Mouse (Mus musculus) cerebellum, postnatal 36 days (tissue): Measurements from ENCODE around the gene Prpf40a.

Experiments used
- DNase-seq, 2 experiments: peaks; one replicate each; pipeline ENCODE4 v3.0.0; 2021 to 2022; ENCODE audit warnings: mixed read lengths in 2 of 2

The Prpf40a gene

DNA sequence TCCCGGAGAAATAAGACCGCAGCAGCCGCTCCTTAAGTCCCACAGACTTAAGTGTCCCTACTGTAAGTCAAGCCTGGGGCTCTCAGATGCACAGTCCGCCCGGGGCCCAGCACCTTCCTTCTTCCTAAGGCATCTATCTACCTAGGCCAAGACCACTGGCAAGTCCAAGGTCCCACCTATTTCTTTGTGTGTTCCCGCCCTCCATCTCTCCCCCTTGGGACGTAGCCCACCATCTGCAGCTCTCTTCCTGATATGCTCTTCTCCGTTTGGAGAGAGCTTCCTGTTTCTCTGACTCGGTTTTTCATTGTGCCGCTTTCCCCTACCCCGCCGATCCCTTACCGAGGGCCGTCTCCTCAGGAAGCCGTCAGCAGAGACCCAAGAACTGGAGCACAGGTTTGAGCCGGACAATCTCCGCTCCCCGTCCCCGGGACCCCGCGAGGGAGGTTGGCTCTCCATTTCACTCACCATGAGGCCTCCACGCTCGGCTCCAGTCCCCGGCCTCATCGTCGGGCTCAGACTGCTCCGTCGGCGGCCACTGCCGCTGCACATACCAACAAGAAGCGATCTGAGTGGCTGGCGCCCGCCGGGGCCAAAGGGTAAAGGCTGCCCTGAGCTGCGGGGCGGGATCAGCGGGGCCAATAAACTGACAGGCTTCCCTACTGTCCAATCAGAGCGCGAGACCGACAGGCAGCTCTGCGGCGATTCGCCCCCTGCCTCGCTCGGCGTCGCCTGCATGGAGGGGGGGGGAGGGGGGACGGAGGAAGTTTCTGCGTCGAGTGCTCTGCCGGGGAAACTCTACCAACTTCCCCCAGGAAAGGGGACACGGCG is at the start of gene Prpf40a:
Gene Prpf40a, minus strand, starts transcription at position 601 of the 828 bp plus-strand sequence.
- peak; percentile 100 for DNase-seq

- DNase-seq, result no peak
These were observed 31.2 kb upstream of the Prpf40a start for GRCm38 (mm10) chr2:53222242-53222641.

GRCm38 (mm10) chr2:53213493-53213892 is 22.4 kb upstream of the Prpf40a start:
- DNase-seq, result no peak

- no peak for DNase-seq
These were observed 15.7 kb upstream of the Prpf40a start for GRCm38 (mm10) chr2:53206749-53207148.

DNA sequence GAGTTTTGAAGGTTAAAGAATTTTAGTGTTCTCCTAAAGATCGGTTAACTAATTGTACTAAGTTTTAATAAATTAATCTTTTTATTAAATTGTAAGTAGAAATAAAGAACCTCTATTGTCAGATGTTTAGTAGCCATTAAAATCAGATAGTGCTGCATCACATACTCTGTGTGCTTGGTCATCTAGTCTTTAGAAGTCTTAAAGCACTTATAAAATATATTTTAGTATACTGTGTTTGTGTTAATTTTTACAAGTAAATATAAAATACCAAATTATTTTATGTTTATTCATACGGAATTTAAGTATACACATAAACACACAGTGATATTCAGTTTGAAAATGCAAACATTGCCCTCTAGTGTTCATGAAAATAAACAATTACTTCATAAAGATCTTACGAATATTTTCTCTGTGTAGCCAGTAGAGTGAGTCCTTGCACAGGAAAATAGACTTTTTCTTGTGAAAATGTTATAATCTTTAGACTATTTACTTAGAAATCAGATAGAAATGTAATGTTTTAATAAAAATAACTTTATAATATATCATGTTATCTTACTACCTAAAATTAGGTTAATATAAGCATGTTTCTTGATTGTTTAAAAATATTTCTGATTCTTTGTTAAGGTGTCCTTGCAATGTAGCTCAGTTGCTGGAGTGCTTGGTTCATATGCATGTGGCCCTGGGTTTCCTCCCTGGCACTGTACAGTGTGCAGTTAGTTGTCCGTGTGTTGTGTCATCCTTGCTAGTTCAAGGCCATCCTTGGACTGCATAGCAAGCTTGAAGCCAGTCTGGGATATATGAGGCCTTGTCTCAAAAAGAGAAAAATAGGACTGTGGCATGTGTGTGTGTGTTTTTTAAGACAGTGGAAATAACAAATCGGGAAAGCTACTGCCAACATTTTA is 13.5 kb upstream of the Prpf40a start:
- no peak for DNase-seq

DNA sequence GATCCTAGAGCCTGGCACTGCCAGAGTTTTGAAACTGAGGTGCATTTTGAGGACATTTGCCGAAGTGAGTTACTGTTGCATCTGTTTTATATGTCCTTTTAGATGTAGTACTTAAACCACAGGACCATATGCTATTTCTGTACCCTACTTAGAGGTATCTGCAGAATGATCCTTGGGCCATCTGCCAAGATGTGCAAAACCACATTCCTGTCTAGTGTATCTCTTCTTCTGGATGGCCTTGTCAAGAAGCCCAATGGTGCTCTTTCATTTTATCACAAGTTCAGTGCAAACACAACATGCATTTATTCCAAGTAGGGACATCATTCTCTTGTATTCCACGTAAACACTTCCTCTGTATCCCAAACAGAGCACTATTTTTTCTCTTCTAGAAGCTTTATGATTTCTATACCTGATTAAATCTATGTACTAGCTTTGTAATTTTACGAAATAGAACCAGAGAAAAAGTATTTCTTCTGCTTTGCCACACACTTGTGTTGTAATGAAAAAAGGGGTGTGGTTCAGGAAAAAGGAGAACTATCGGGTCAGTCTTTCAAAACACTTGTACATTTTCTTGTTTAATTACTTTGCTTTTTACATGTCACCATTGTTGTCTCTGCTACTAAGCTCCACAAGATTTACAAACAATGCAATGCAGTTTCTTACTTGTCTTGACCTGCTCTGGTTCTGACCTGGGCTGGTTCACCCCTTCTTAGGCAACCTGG is 9.2 kb upstream of the Prpf40a start:
- no peak for DNase-seq

DNA sequence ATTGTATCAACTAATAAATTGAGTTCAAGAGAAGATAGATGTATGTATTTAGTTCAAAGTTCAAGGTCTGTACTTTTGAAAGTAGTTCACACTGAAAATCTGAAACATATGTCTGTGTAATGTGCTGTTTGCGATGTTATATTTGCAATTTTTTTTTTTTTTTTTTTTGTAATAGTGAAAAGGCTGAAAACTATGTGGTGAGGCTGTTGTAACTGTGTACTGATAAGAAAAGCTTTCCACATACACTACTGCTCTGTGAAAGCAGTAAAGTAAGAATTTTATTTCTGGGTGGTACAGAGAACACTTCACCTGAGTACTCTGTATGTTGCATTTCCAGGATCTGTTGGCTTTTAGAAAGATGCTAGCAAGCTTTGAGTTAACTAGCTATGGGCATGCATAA is 8.1 kb upstream of the Prpf40a start:
- no peak for DNase-seq

DNA sequence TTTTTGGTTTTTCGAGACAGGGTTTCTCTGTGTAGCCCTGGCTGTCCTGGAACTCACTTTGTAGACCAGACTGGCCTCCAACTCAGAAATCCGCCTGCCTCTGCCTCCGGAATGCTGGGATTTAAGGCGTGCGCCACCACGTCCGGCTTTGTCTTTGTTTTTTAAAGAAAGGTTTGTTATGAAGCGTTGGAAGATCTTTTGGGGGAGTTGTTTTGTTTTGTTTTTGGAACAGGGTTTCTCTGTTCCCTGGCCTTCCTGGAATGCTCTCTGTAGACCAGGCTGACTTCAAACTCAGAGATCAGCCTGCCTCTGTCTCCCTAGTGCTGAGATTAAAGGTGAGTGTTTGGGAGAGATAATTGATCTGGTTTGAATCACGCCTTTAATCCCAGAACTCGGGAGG is 5.3 kb upstream of the Prpf40a start:
- no peak for DNase-seq

DNA sequence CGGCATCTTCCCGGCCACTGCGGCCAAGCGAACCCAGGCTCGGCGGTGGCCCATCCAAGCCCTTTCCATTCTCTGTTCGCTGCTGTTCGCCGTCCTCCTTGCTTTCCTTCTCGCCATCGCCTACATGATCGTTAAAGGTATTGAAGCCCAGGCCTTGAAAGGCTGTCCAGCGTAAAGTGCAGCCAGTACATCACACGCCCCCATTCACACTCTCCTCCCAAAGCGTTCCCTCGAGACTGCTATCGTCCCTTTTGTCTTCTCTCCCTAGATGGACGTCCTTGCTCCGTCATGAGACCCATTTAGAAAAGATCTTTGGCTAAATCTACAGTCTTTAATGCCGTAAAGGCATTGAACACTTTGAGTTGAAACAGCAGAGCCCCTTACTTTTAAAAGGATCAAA is 1.3 kb upstream of the Prpf40a start:
- no peak for DNase-seq

DNA sequence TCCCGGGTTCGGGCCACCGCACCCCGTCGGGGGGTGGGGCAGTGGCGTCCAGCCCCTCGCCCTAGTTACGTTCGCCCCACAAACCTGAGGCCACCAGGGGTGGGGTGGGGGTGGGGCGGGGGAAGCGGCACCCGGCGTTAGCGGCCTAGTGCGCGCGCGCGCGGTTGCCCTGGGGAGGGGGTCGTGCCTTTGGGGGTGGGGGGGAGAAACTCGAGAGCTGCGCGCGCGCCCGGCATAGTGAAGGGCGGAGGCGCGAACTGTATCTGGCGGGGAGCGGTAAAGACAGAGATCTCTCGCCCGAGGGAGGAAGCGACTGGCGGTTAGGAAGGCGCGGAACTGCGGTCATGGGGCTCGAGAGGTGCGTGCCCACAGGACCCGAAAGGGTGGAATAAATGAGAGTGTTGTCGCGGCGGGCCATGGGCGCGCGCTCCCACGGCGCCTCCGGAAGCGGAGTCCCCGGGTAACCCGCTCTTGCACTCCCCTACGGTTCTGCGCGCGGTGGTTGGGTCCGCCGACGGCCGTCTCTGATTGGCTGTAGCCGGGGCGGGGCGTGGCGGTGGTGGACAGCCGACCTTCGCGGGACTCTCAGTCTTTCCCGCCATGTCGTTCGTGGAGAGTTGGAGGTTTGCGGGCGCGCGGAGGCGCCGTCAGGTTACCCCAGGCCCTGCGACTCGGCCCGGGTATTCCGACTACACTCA is 588 bp upstream of the Prpf40a start, which contains the start of gene Arl6ip6:
Gene Arl6ip6, plus strand, starts transcription at position 204 of the 698 bp plus-strand sequence.
- DNase-seq, result peak; percentile 98

DNA sequence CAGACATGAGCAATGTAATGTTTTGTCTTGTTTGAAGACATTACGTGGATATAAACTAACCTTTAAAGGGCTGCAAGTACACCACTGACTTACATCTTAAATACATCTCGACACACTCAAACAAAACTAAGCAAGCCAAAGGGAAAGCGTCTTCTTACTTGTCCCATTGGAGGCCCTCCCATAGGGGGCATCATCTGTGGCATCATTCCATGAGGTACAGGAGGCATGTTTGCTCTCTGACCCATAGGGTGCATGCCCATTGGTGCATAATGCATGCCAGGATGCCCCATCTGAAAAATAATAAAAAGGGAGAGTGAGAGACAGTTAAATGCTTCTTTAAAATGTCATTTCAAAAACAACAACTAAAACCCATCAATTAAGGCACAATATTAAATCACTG is 1.3 kb downstream of the Prpf40a start:
- DNase-seq, result peak in 1 of 2 experiments; percentile 11

DNA sequence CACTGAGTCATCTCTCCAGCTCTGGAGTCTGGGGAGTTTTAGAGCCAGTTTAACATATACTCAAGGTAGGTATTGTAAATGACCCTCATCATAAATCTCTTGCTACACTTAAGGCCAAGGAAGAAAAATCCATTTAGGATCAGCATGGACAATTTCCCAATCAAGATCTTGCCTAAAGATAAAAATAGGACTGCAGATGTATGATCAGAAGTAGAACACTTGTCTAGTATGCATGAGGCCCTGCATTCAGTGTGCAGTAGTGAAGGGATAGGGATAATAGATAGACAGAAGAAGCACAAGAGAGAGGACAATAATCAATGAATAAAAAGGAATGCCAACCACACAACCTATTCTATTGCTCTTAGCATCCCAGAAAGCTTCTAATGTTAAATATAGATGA is 11.2 kb downstream of the Prpf40a start:
- no peak for DNase-seq

- DNase-seq, result no peak
These were observed 12.1 kb downstream of the Prpf40a start for GRCm38 (mm10) chr2:53178966-53179365.

DNA sequence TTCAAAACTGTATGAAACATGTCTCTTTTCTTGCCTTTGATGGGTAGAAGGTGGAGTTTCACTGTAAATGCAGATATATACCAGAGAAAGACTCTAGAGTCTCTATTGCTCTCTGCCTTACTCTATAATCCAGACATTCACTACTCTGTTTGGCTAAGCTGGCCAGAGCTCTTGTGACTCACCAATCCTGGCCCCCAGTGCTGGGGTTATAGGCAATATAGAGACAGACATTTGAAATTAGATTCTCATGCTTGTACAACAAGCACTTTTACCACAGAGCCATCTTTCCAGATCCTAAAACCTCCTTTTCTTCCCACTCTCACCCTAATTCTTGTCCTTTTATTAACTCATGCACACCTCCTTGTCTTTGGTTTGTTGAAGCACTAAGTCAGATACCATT is 17.1 kb downstream of the Prpf40a start:
- no peak for DNase-seq

DNA sequence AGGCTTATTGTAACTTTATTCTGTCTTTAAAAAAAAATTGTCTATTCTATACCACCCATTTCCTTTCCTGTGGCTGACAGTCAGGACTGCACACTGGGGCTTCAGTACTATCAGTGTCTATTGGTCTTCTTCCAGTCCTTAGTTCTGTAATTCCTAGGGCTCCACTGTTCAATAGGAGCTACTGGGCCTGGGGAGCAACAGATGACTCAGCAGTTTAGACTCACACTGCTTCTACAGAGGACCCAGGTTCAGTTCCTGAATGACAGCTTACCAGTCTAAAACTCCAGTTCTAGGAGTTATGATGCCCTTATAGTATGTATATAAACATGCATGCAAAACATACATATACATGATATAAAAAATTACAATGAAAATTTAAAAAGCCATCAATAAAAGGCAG is 44.2 kb downstream of the Prpf40a start:
- no peak for DNase-seq

- peak; percentile 17 to 39 for DNase-seq
These were observed 59.5 kb downstream of the Prpf40a start for GRCm38 (mm10) chr2:53131567-53131966.

DNA sequence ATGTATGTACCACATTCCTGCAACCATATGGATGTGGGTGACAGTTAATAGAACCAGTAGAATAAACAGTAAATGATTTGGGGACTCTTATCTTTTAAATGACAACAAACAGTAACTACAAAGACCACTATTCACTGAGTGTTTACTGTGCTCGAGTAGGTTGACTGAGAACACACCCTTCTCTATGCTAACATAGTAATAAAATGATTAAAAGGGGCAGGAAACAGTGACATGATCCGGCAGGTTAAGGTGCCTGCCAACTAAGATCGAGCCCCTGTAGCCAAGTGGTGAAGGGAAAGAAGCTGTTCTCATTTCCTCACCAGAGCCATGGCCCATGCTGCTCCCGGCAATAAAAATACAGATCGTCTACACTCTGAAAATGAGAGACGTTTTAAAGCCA is 62.0 kb downstream of the Prpf40a start:
- DNase-seq, result no peak

GRCm38 (mm10) chr2:53125998-53126397 is 65.1 kb downstream of the Prpf40a start:
- DNase-seq, result no peak

DNA sequence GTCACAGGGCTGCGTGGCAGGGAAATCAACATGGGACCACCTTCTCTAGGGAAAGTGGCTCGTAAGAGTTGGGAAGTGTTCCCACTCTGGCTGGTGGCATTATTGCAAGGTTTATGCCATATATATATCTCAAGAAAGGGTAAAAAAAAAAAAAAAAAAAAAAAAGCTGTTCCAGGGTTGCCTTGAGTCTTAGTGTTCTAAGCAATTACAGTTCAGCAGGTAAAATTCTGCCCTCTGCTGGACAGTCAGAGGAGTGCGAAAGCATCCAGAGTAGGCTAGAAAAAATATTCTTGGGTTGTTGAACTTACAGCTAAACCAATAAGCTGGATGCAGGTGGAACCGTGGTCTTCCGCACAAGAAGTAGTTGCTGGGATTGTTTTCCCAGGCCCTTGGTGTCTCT is 69.3 kb downstream of the Prpf40a start:
- DNase-seq, result peak; percentile 46 to 56

GRCm38 (mm10) chr2:53108547-53108946 is 82.5 kb downstream of the Prpf40a start:
- DNase-seq, result no peak

- DNase-seq, result no peak
These were observed 84.6 kb downstream of the Prpf40a start for GRCm38 (mm10) chr2:53106472-53106871.

DNA sequence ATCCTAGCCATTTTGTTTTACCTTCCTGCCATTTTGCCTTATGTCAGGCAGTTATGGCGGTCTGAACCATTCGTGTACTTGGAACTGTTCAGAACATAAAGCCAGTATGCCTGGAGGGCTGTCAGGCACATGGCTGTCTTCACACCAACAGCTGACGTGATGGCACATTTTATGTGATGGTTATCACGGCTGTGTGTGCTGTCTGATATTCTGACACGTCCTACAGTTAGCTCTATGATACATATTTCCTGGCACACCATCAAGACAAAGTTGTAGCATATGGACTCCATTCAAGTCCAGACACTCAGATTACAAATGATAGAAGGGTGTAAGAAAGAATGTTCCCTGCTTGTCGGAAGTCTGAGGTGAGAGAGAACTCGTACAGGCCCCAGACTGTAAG is 85.0 kb downstream of the Prpf40a start:
- no peak for DNase-seq
